Mouse (Mus musculus) monocyte, adult 5-6 weeks (primary cell): Measurements from ENCODE around the gene Gbx2. TPM values are rescaled to one million over a fixed set of nuclear protein-coding genes. Genes with fewer than 3 reads are reported as not detected.
A peak's percentile ranks its signal among the peaks of the same experiment; 100 is the strongest.

Experiments
- ATAC-seq: fragments of 153-309, 156-312 bp; replicated peaks from 2 replicates; pipeline ENCODE4 v1.8.0; 2017; ENCODE audit warnings: mild to moderate bottlenecking; ENCODE audit not compliant: low TSS enrichment, insufficient number of reproducible peaks, severe bottlenecking, poor library complexity, low FRiP score
- total RNA-seq: library from RNA; stranded (forward); fragments of 200-1000, 200-491, 200-594 nt; gene quantifications from 3 replicates; pipeline ENCODE4 v1.2.3, GENCODE M21; 2017

The Gbx2 gene
- not detected in 3 replicates for total RNA-seq

DNA sequence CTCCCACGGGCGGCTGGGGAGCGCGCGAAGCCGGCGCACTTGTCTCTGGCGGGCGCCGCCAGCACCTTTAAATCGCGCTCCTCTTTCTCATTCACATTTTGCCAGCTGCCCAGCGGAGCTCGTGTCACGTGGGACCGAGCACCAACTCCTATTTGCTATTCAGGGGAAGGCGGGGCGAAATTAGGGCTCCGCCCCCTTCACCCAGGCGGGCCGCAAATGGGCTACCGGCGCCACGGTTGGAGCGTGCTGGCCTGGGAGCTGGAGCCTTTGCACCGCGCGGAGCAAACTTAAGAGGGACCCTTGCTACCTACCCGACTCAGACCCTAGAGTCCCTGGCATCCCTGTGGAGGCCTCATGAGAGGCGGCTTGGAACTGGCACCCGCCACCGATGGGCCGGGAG, at the start of gene Gbx2:
Gbx2 (minus strand) TSS at position 60 of the 400 bp plus-strand sequence.
- ATAC-seq = no peak

DNA sequence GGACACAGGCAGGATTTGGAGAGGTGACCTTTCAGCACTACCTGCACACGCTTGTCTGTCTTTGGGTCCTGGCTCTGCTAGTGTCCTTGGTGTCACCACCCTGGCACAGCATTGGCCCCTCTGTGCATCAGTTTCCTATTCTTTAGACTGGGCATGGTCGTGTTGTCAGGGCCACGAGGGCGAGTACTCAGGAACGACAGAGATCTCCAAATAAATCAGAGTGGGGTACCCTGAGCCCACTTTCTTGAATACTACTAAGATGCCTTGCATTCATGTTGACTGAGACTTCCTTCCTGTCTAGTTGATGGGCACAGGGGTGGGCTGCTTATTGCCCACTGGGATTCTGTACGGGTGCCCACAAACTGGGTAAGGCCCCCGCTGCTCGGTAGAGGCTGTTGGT, 46.3 kb upstream of the Gbx2 start:
- no peak for ATAC-seq

- ATAC-seq = no peak
These were observed 45.4 kb upstream of the Gbx2 start for GRCm38 (mm10) chr1:89976411-89976810.

GRCm38 (mm10) chr1:89974541-89974940, 43.6 kb upstream of the Gbx2 start:
- ATAC-seq = no peak

- no peak for ATAC-seq
These were observed 40.9 kb upstream of the Gbx2 start for GRCm38 (mm10) chr1:89971848-89972247.

- no peak for ATAC-seq
These were observed 38.7 kb upstream of the Gbx2 start for GRCm38 (mm10) chr1:89969714-89970110.

GRCm38 (mm10) chr1:89969072-89969713, 38.2 kb upstream of the Gbx2 start:
- no peak for ATAC-seq

DNA sequence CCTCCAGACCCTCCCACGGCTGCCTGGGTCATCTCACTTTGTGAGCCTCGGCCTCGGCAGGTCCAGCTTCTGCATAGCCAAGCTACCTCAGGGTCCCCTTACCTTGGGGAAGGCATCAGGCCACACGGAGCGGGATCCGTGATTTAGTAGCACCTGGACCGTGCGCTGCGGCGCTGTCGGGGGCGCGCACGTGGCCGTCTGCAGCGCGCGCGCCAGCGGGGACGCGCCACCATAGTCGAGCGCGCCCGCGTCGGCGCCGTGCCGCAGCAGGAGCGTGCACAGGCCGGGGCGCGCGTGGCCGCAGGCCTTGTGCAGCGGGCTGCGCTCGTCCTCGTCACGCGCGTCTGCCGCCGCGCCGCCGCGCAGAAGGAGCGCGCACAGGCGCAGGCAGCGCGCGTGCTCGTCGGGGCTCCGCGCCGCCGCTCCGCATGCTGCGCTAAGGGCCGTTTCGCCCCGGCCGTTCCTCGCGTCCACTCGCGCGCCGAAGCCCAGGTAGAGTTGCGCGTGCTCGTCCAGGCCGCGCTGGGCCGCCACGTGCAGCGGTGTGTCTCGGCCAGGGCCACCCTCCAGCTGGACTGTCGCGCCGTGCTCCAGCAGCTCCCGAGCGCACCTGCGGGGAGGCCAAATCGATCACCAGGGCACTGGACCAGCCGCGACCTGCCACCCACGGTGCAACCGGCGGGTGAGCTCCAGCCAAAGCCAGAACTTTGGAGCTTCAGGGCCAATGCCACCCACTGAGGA, 37.3 kb upstream of the Gbx2 start:
- no peak for ATAC-seq

- ATAC-seq = no peak
These were observed 36.6 kb upstream of the Gbx2 start for GRCm38 (mm10) chr1:89967585-89967984.

DNA sequence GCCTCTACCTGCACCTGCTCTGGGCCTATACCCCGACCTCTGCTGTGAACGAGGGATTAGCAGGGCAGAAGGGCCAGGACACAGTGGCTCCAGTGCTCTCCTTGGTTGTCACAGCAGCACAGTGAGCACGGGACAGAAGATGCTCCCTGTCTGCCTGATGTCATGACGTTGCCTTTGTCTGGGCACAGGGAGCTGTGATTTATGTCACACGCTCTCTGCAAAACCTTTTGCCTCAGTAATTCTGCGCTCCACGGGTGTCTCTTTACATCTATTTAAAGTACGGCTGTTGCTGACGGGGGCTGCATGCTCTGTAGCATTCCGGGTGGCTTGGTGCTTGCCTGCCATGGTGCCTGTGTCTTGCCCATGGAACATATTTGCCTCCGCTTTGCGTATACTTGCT, 33.4 kb upstream of the Gbx2 start:
- ATAC-seq = no peak

- ATAC-seq = no peak
These were observed 32.3 kb upstream of the Gbx2 start for GRCm38 (mm10) chr1:89963296-89963695.

DNA sequence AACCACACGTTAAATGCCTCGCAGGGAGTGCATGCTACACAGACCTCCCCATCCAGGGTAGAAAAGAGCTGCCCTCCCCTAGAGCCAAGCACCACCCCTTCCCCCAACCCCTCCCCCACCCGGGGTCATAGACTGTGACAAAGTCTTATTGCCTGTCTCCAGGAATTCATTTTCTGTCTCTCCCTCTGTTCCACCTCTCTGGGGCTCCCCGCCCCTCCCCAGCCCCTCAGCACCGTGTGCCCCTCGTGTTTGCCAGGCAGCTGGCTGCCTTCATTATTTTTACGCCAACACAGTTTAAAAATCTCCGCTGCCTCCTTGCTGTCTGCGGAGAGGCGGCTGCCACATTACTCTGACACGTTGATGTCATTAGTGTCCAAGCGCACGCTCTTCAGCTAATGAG, 31.1 kb upstream of the Gbx2 start:
- ATAC-seq = no peak

DNA sequence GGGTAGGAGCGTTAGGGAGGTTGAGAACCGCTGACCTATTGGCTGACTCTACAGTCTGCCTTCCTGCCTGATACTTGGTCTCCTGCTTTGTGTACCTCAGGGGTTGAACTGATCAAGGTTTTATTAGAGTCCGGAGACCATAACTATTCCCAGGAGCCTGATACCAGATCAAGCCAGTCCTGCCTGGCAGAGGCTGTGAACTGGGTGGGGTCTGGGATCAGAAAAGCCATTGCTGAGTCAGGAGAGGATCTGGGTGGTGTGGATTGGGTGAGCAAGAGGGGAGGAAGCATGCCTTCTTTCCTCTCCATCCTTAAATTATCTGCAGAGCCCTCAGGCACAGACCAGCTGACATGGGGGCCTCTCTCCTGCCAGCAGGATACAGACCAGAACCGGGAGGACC, 28.4 kb upstream of the Gbx2 start:
- no peak for ATAC-seq

- ATAC-seq = peak; percentile 54; the same call in 1 of the 2 replicates
These were observed 12.2 kb upstream of the Gbx2 start for GRCm38 (mm10) chr1:89943202-89943601.

DNA sequence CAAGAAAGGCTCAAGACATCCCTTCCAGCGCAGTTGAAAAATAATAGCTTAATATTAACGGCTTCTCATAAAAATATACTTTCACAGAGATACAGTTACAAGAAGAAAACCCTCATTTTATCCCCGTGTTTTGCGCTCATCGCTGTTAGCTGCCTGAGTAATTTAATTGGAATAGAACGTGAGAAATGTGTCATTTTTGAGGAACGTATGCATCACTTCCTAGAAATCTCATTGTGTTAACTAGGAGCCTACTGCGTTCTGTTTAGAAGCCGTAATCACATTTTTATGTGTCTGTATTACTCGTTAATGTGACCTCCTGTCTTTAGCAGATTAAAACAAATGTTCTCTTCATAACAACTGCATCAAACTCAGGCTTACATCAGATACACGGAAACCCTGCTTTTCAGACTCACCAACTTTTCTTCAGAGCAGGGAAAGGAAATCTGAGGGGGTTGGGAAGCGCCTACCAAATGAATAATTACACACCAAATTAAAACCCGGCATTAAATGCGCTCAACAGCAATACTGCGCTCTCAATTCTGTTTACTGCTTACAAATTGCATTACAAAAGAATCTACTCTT, 11.5 kb upstream of the Gbx2 start:
- ATAC-seq = no peak

DNA sequence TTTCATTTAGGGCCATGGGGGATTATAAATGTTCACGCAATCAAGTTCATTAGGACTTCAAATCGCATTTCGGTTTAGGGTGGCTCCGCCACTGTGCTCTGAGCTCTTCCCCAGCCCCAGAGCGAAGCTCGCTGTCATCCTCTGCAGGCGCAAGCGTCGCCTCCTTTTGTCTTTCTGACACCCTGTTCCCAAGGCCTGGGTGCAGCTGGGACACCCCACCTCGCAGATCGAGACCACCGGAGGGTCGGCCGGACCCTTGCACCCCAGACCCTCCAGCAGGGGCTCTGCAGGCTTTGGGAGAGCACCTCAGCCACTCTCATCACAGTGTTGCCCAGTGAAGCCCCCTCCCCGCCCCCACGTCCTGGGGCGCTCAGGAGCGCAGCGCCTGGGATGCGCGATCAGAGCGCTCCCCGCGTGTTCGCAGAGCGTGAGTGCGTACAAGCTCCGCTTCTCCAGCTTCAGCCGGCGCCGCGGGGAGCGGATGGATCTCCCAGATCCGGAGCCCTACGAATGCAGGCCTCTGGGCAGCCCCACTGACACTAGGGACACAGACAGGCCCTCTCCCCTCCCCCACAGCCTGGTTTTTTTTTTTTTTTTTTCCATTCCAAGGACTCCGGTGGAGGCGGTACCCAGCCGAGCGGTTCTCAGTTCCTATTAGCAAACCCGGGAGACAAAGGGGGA, 10.9 kb upstream of the Gbx2 start:
- ATAC-seq = no peak

GRCm38 (mm10) chr1:89940961-89941524, 10.1 kb upstream of the Gbx2 start:
- no peak for ATAC-seq

DNA sequence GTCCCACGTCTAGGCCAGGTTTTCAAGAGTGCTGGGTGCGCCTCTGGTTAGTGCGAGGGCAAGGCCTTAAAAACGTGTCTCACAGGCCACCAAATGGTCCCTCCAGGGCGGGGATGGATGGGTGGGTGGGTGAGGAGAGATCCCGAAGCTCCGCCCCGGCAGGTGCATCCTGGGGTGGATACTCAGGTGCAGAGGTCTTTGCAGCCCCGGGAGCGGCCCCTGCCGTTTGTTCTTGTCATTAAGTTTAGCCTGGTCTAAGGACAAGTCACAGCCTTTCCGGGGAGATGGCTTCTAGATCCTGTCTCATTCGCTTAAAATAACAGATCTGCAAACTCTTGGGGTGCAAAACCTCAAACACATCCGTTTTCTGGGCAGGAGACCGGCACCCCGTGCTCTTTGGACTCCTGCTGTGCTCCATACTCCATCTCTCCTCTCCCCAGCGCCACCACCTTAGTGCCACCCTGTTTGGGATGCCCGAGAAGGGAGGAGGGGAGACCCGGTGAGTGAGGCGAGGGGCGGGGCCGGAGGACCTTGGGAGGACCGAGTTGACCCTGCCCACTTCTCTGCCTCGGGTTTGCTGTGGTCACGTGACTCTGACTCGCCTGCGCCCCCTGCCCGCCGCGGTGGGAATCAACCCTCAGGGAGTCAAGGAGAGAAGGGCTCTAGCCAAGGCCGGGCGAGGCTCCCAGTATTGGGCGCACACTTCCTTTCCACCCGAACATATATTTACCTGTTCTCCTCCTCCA, 9.2 kb upstream of the Gbx2 start:
- ATAC-seq = no peak; the same call in 1 of the 2 replicates

- no peak for ATAC-seq
These were observed 8.6 kb upstream of the Gbx2 start for GRCm38 (mm10) chr1:89939596-89939960.
